Mouse (Mus musculus): ENCODE measurements around the gene Gm10096. TPM values are rescaled to one million over a fixed set of nuclear protein-coding genes. Genes with fewer than 3 reads are reported as not detected.
"Not testable (repeated sequence)": the region's sequence is repeated elsewhere in the genome, so short reads cannot be mapped to it uniquely, and the experiment has no call there.

Gm10096 gene
- total RNA-seq (2021) = not detected
- long read RNA-seq, experiment 1 = 0 reads
- long read RNA-seq, experiment 2 = 0 reads

DNA sequence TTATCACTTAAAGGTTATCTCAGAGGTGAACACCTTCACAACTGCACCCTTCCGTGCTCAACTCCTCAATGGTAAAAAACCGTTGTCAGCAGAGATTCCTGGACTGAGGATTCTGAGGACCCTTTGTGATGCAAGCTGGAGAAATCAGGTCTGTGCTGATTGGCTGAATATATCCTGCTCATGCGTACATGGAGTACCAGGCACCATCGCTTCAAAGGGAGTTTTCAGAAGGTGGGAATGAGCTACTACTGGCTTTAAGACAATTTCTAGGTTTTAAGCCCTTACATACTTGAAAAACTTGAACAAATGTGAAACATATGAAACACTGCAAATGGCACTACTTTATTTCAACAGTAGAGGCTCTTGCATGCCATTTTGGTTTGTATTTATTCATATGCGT is at the start of gene Gm10096:
Gm10096 (minus strand) TSS at position 101 of the 400 bp plus-strand sequence.
- DNase-seq; intact Hi-C loops (cut with DNase I): not testable (repeated sequence)

Measured in heart, postnatal 14 days (tissue).